Mouse (Mus musculus): ENCODE measurements around the gene Sf3b3. TPM values are rescaled to one million over a fixed set of nuclear protein-coding genes. Genes with fewer than 3 reads are reported as not detected.

Gene Sf3b3
- polyA plus RNA-seq, 1 experiment: 14.4 TPM

DNA sequence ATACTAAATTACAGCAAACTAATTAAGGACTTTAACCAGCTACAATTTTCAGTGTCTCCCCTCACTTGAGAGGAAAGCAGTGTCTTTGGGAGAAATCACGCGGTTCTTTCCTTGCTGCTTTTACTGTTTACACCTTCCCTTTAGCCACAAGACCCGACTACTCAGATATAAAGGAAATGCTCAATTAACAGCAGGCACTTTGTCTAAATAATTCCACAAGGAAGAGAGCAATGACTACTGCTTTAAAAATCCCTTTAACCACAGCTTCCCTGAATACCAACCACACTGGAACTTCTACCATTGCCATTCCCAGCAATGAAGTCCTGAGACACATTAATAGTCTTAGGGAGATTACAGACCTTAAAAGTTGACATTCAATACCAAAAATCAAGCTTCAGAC lies 18.1 kb downstream of the Sf3b3 start:
- Histone ChIP-seq H3K4me1 (ENCODE audit: control insufficient read depth, insufficient read depth, insufficient read length, low read length) (no peaks in the 10 kb centered on the region), H3K4me3 (ENCODE audit: low read depth, low read length) (no peak overlapping the region), H3K27me3 (ENCODE audit: control insufficient read depth, insufficient read depth, low read length) (no peaks in the 10 kb centered on the region), H3K36me3 (ENCODE audit: control insufficient read depth, insufficient read depth, low read length) (peaks cover 76% of the 10 kb centered on the region), H3K27ac (ENCODE audit: insufficient read depth, low read depth, low read length) (no peak overlapping the region)
- 72% methylated on average over 3 of the region's 3 CpGs for WGBS
- no peak for TF ChIP-seq CTCF (IDR thresholded peaks at IDR 0.05; ENCODE audit: extremely low read depth, insufficient read length, insufficient replicate concordance, low read depth, low read length)
- no peak for TF ChIP-seq POLR2A (IDR thresholded peaks at IDR 0.05; ENCODE audit: low read depth, low read length)

- TF ChIP-seq POLR2A (IDR thresholded peaks at IDR 0.05; ENCODE audit: low read depth, low read length) (no peak), CTCF (IDR thresholded peaks at IDR 0.05; ENCODE audit: extremely low read depth, insufficient read length, insufficient replicate concordance, low read depth, low read length) (no peak)
Observed at GRCm38 (mm10) chr8:110824861-110825260, 21.7 kb downstream of the Sf3b3 start.

GRCm38 (mm10) chr8:110821960-110822359 lies 24.6 kb downstream of the Sf3b3 start:
- H3K4me1 ChIP-seq (ENCODE audit: control insufficient read depth, insufficient read depth, insufficient read length, low read length): no peaks in the 10 kb centered on the region
- 69% methylated on average over 3 of the region's 3 CpGs for WGBS
- H3K4me3 ChIP-seq (ENCODE audit: low read depth, low read length): no peak overlapping the region
- H3K27ac ChIP-seq (ENCODE audit: insufficient read depth, low read depth, low read length): no peak overlapping the region
- H3K27me3 ChIP-seq (ENCODE audit: control insufficient read depth, insufficient read depth, low read length): no peaks in the 10 kb centered on the region
- peaks cover 84% of the 10 kb centered on the region for H3K36me3 ChIP-seq (ENCODE audit: control insufficient read depth, insufficient read depth, low read length)
- no peak for TF ChIP-seq CTCF (IDR thresholded peaks at IDR 0.05; ENCODE audit: extremely low read depth, insufficient read length, insufficient replicate concordance, low read depth, low read length)
- TF ChIP-seq POLR2A (IDR thresholded peaks at IDR 0.05; ENCODE audit: low read depth, low read length): no peak

More at GRCm38 (mm10) chr8:110824861-110825260, 21.7 kb downstream of the Sf3b3 start:
- Histone ChIP-seq H3K27me3 (ENCODE audit: control insufficient read depth, insufficient read depth, low read length) (no peaks in the 10 kb centered on the region), H3K4me3 (ENCODE audit: low read depth, low read length) (no peak overlapping the region), H3K4me1 (ENCODE audit: control insufficient read depth, insufficient read depth, insufficient read length, low read length) (no peaks in the 10 kb centered on the region), H3K27ac (ENCODE audit: insufficient read depth, low read depth, low read length) (no peak overlapping the region), H3K36me3 (ENCODE audit: control insufficient read depth, insufficient read depth, low read length) (peaks cover 80% of the 10 kb centered on the region)
- 63% methylated on average over 1 of the region's 1 CpGs for WGBS

DNA sequence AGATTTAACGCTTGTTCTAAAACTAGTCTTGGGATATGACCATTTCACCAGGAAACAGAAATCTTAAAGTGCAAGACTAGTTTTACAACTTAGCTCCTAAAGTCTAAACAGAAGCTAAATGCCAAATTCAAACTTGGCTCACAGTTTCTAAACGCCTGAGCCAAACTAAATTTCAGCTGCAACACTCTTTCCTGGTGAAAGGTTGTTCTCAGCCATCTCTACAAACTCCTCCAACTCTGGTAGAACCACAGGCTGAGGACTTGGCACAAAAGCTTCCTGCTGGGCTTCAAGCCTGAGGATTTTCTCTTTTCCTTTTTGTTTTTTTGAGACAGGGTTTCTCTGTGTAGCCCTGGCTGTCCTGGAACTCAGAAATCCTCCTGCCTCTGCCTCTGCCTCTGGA lies 26.3 kb downstream of the Sf3b3 start:
- Histone ChIP-seq H3K36me3 (ENCODE audit: control insufficient read depth, insufficient read depth, low read length) (peaks cover 84% of the 10 kb centered on the region), H3K4me3 (ENCODE audit: low read depth, low read length) (no peak overlapping the region), H3K4me1 (ENCODE audit: control insufficient read depth, insufficient read depth, insufficient read length, low read length) (no peaks in the 10 kb centered on the region), H3K27ac (ENCODE audit: insufficient read depth, low read depth, low read length) (no peak overlapping the region), H3K27me3 (ENCODE audit: control insufficient read depth, insufficient read depth, low read length) (no peaks in the 10 kb centered on the region)
- WGBS: 78% methylated on average over 2 of the region's 2 CpGs
- no peak for TF ChIP-seq POLR2A (IDR thresholded peaks at IDR 0.05; ENCODE audit: low read depth, low read length)
- TF ChIP-seq CTCF (IDR thresholded peaks at IDR 0.05; ENCODE audit: extremely low read depth, insufficient read length, insufficient replicate concordance, low read depth, low read length): no peak

DNA sequence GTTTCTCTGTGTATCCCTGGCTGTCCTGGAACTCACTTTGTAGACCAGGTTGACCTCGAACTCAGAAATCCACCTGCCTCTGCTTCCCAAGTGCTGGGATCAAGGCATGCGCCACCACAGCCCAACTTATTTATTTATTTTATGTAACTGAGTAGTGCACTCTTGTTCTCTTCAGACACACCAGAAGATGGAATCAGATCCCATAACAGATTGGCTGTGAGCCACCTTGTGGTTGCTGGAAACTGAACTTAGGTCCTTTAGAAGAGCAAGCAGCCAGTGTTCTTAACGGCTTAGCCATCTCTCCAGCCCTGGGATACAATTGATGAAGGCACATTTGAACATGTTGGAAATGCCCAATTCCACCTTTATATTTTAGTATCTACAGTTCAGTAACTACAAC lies 28.0 kb downstream of the Sf3b3 start:
- H3K27ac ChIP-seq (ENCODE audit: insufficient read depth, low read depth, low read length): no peak overlapping the region
- TF ChIP-seq POLR2A (IDR thresholded peaks at IDR 0.05; ENCODE audit: low read depth, low read length) (no peak), CTCF (IDR thresholded peaks at IDR 0.05; ENCODE audit: extremely low read depth, insufficient read length, insufficient replicate concordance, low read depth, low read length) (no peak)
- no peak overlapping the region for H3K4me3 ChIP-seq (ENCODE audit: low read depth, low read length)
- no peaks in the 10 kb centered on the region for H3K4me1 ChIP-seq (ENCODE audit: control insufficient read depth, insufficient read depth, insufficient read length, low read length)
- peaks cover 87% of the 10 kb centered on the region for H3K36me3 ChIP-seq (ENCODE audit: control insufficient read depth, insufficient read depth, low read length)
- 66% methylated on average over 3 of the region's 3 CpGs for WGBS
- no peaks in the 10 kb centered on the region for H3K27me3 ChIP-seq (ENCODE audit: control insufficient read depth, insufficient read depth, low read length)

- Histone ChIP-seq H3K36me3 (ENCODE audit: control insufficient read depth, insufficient read depth, low read length) (peaks cover 91% of the 10 kb centered on the region), H3K27me3 (ENCODE audit: control insufficient read depth, insufficient read depth, low read length) (no peaks in the 10 kb centered on the region)
Observed at GRCm38 (mm10) chr8:110816990-110817389, 29.6 kb downstream of the Sf3b3 start.

GRCm38 (mm10) chr8:110815308-110815707 lies 31.3 kb downstream of the Sf3b3 start:
- Histone ChIP-seq H3K4me1 (ENCODE audit: control insufficient read depth, insufficient read depth, insufficient read length, low read length) (no peaks in the 10 kb centered on the region), H3K27me3 (ENCODE audit: control insufficient read depth, insufficient read depth, low read length) (no peaks in the 10 kb centered on the region), H3K27ac (ENCODE audit: insufficient read depth, low read depth, low read length) (no peak overlapping the region), H3K4me3 (ENCODE audit: low read depth, low read length) (no peak overlapping the region), H3K36me3 (ENCODE audit: control insufficient read depth, insufficient read depth, low read length) (peaks cover 92% of the 10 kb centered on the region)
- TF ChIP-seq CTCF (IDR thresholded peaks at IDR 0.05; ENCODE audit: extremely low read depth, insufficient read length, insufficient replicate concordance, low read depth, low read length) (no peak), POLR2A (IDR thresholded peaks at IDR 0.05; ENCODE audit: low read depth, low read length) (no peak)
- WGBS: 72% methylated on average over 3 of the region's 3 CpGs

More at GRCm38 (mm10) chr8:110816990-110817389, 29.6 kb downstream of the Sf3b3 start:
- 85% methylated on average over 1 of the region's 1 CpGs for WGBS
- Histone ChIP-seq H3K4me3 (ENCODE audit: low read depth, low read length) (no peak overlapping the region), H3K4me1 (ENCODE audit: control insufficient read depth, insufficient read depth, insufficient read length, low read length) (no peaks in the 10 kb centered on the region), H3K27ac (ENCODE audit: insufficient read depth, low read depth, low read length) (no peak overlapping the region)
- TF ChIP-seq CTCF (IDR thresholded peaks at IDR 0.05; ENCODE audit: extremely low read depth, insufficient read length, insufficient replicate concordance, low read depth, low read length) (no peak), POLR2A (IDR thresholded peaks at IDR 0.05; ENCODE audit: low read depth, low read length) (no peak)

Measured in small intestine, adult 2 months (tissue).